Mouse (Mus musculus): ENCODE data around the gene Rbpj. TPM values are rescaled to one million over a fixed set of nuclear protein-coding genes. Genes with fewer than 3 reads are reported as not detected.
A peak's percentile ranks its signal among the peaks of the same experiment; 100 is the strongest.

Rbpj gene
- polyA plus RNA-seq, 1 experiment: 6.0 TPM

DNA sequence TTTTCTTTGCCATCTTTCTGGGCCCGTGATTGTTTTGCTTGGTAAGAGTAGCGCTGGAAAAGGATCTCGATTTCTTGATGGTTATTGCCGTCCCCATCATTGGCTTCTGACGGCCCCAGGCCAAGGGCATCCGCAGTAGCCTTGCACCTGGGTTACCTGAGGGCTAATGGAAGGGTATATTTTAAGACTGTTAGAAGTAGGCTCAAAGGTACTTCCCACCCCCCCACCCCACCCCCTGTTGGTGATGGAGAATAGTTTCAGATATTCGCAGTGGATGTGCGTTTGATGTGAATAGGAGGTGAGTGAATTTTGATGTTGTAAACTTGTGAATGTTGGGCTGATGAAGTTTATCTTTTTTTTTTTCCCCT lies 125.7 kb downstream of the Rbpj start:
- H3K36me3 ChIP-seq (ENCODE audit: control insufficient read depth, insufficient read depth, low read length): no peaks in the 10 kb centered on the region
- H3K4me3 ChIP-seq (ENCODE audit: control insufficient read depth, low read depth, low read length): peak overlapping the region; percentile 95
- H3K27me3 ChIP-seq (ENCODE audit: control insufficient read depth, insufficient read depth, low read length): no peaks in the 10 kb centered on the region
- peak overlapping the region; percentile 1; the same call in 1 of the 2 replicates for H3K27ac ChIP-seq (ENCODE audit: control insufficient read depth, insufficient read depth, low read depth, low read length)
- TF ChIP-seq POLR2A (IDR thresholded peaks at IDR 0.05; ENCODE audit: control insufficient read depth, low read depth, low read length) (no peak), CTCF (IDR thresholded peaks at IDR 0.05; ENCODE audit: control insufficient read depth, insufficient read depth, insufficient replicate concordance, low read depth, low read length) (no peak)
- H3K4me1 ChIP-seq (ENCODE audit: control insufficient read depth, insufficient read depth, low read length): peaks cover 17% of the 10 kb centered on the region

- no peaks in the 10 kb centered on the region for H3K36me3 ChIP-seq (ENCODE audit: control insufficient read depth, insufficient read depth, low read length)
- TF ChIP-seq CTCF (IDR thresholded peaks at IDR 0.05; ENCODE audit: control insufficient read depth, insufficient read depth, insufficient replicate concordance, low read depth, low read length) (no peak), POLR2A (IDR thresholded peaks at IDR 0.05; ENCODE audit: control insufficient read depth, low read depth, low read length) (no peak)
- H3K4me1 ChIP-seq (ENCODE audit: control insufficient read depth, insufficient read depth, low read length): peaks cover 17% of the 10 kb centered on the region
- H3K27me3 ChIP-seq (ENCODE audit: control insufficient read depth, insufficient read depth, low read length): no peaks in the 10 kb centered on the region
- no peak overlapping the region for H3K27ac ChIP-seq (ENCODE audit: control insufficient read depth, insufficient read depth, low read depth, low read length)
- H3K4me3 ChIP-seq (ENCODE audit: control insufficient read depth, low read depth, low read length): no peak overlapping the region
Observed at GRCm38 (mm10) chr5:53593080-53593688, 127.2 kb downstream of the Rbpj start.

GRCm38 (mm10) chr5:53594274-53594673 lies 128.3 kb downstream of the Rbpj start:
- Histone ChIP-seq H3K4me3 (ENCODE audit: control insufficient read depth, low read depth, low read length) (no peak overlapping the region), H3K36me3 (ENCODE audit: control insufficient read depth, insufficient read depth, low read length) (no peaks in the 10 kb centered on the region), H3K27me3 (ENCODE audit: control insufficient read depth, insufficient read depth, low read length) (no peaks in the 10 kb centered on the region), H3K27ac (ENCODE audit: control insufficient read depth, insufficient read depth, low read depth, low read length) (no peak overlapping the region), H3K4me1 (ENCODE audit: control insufficient read depth, insufficient read depth, low read length) (peaks cover 11% of the 10 kb centered on the region)
- TF ChIP-seq POLR2A (IDR thresholded peaks at IDR 0.05; ENCODE audit: control insufficient read depth, low read depth, low read length) (no peak), CTCF (IDR thresholded peaks at IDR 0.05; ENCODE audit: control insufficient read depth, insufficient read depth, insufficient replicate concordance, low read depth, low read length) (no peak)

- TF ChIP-seq POLR2A (IDR thresholded peaks at IDR 0.05; ENCODE audit: control insufficient read depth, low read depth, low read length) (no peak), CTCF (IDR thresholded peaks at IDR 0.05; ENCODE audit: control insufficient read depth, insufficient read depth, insufficient replicate concordance, low read depth, low read length) (no peak)
- Histone ChIP-seq H3K27ac (ENCODE audit: control insufficient read depth, insufficient read depth, low read depth, low read length) (no peak overlapping the region), H3K4me3 (ENCODE audit: control insufficient read depth, low read depth, low read length) (no peak overlapping the region), H3K27me3 (ENCODE audit: control insufficient read depth, insufficient read depth, low read length) (no peaks in the 10 kb centered on the region), H3K4me1 (ENCODE audit: control insufficient read depth, insufficient read depth, low read length) (peaks cover 2% of the 10 kb centered on the region), H3K36me3 (ENCODE audit: control insufficient read depth, insufficient read depth, low read length) (no peaks in the 10 kb centered on the region)
Observed at GRCm38 (mm10) chr5:53598510-53598909, 132.6 kb downstream of the Rbpj start.

- H3K27me3 ChIP-seq (ENCODE audit: control insufficient read depth, insufficient read depth, low read length): no peaks in the 10 kb centered on the region
- no peak overlapping the region for H3K27ac ChIP-seq (ENCODE audit: control insufficient read depth, insufficient read depth, low read depth, low read length)
- no peaks in the 10 kb centered on the region for H3K36me3 ChIP-seq (ENCODE audit: control insufficient read depth, insufficient read depth, low read length)
- no peak overlapping the region for H3K4me3 ChIP-seq (ENCODE audit: control insufficient read depth, low read depth, low read length)
- no peak for TF ChIP-seq CTCF (IDR thresholded peaks at IDR 0.05; ENCODE audit: control insufficient read depth, insufficient read depth, insufficient replicate concordance, low read depth, low read length)
- TF ChIP-seq POLR2A (IDR thresholded peaks at IDR 0.05; ENCODE audit: control insufficient read depth, low read depth, low read length): no peak
- peaks cover 2% of the 10 kb centered on the region for H3K4me1 ChIP-seq (ENCODE audit: control insufficient read depth, insufficient read depth, low read length)
Observed at GRCm38 (mm10) chr5:53599116-53599515, 133.2 kb downstream of the Rbpj start.

GRCm38 (mm10) chr5:53602194-53602593 lies 136.2 kb downstream of the Rbpj start:
- Histone ChIP-seq H3K36me3 (ENCODE audit: control insufficient read depth, insufficient read depth, low read length) (no peaks in the 10 kb centered on the region), H3K27me3 (ENCODE audit: control insufficient read depth, insufficient read depth, low read length) (no peaks in the 10 kb centered on the region), H3K4me1 (ENCODE audit: control insufficient read depth, insufficient read depth, low read length) (peaks cover 2% of the 10 kb centered on the region), H3K4me3 (ENCODE audit: control insufficient read depth, low read depth, low read length) (no peak overlapping the region), H3K27ac (ENCODE audit: control insufficient read depth, insufficient read depth, low read depth, low read length) (no peak overlapping the region; the same call in 1 of the 2 replicates)
- TF ChIP-seq POLR2A (IDR thresholded peaks at IDR 0.05; ENCODE audit: control insufficient read depth, low read depth, low read length) (no peak), CTCF (IDR thresholded peaks at IDR 0.05; ENCODE audit: control insufficient read depth, insufficient read depth, insufficient replicate concordance, low read depth, low read length) (no peak; the same call in 1 of the 2 replicates)

- Histone ChIP-seq H3K4me1 (ENCODE audit: control insufficient read depth, insufficient read depth, low read length) (peaks cover 2% of the 10 kb centered on the region), H3K27me3 (ENCODE audit: control insufficient read depth, insufficient read depth, low read length) (no peaks in the 10 kb centered on the region), H3K36me3 (ENCODE audit: control insufficient read depth, insufficient read depth, low read length) (no peaks in the 10 kb centered on the region), H3K4me3 (ENCODE audit: control insufficient read depth, low read depth, low read length) (no peak overlapping the region), H3K27ac (ENCODE audit: control insufficient read depth, insufficient read depth, low read depth, low read length) (no peak overlapping the region)
- TF ChIP-seq CTCF (IDR thresholded peaks at IDR 0.05; ENCODE audit: control insufficient read depth, insufficient read depth, insufficient replicate concordance, low read depth, low read length) (no peak), POLR2A (IDR thresholded peaks at IDR 0.05; ENCODE audit: control insufficient read depth, low read depth, low read length) (no peak)
Observed at GRCm38 (mm10) chr5:53605450-53605849, 139.5 kb downstream of the Rbpj start.
